Mouse (Mus musculus) thymus, postnatal 10 days (tissue): ENCODE measurements at regions not wholly inside any gene's neighbourhood (a gene's known extent, or its start where the extent isn't known, plus 50 kb on each side); places are given as distances from the start of the nearest gene placed in this dataset.

Source experiments
- DNase-seq, 2 experiments: peaks; one replicate each; pipeline ENCODE4 v3.0.0; 2021; ENCODE audit warnings: low spot score in 2 of 2

- DNase-seq, result peak; percentile 23 to 43
These were observed 145.4 kb upstream of the Tle3 start for GRCm38 (mm10) chr9:61226596-61227384.

- DNase-seq, result no peak
These were observed 144.5 kb upstream of the Tle3 start for GRCm38 (mm10) chr9:61227492-61228229.

- no peak for DNase-seq
These were observed 143.9 kb upstream of the Tle3 start for GRCm38 (mm10) chr9:61228230-61228631.

GRCm38 (mm10) chr9:61230306-61230705 lies 141.9 kb upstream of the Tle3 start:
- no peak for DNase-seq

- DNase-seq, result no peak
These were observed 139.5 kb upstream of the Tle3 start for GRCm38 (mm10) chr9:61232630-61233029.

GRCm38 (mm10) chr9:61233251-61233650 lies 138.9 kb upstream of the Tle3 start:
- no peak for DNase-seq

GRCm38 (mm10) chr9:61235653-61236610 lies 136.2 kb upstream of the Tle3 start:
- DNase-seq, result peak; percentile 29 to 30

- no peak for DNase-seq
These were observed 133.4 kb upstream of the Tle3 start for GRCm38 (mm10) chr9:61238687-61239250.

- DNase-seq, result no peak
These were observed 132.8 kb upstream of the Tle3 start for GRCm38 (mm10) chr9:61239328-61239727.

- DNase-seq, result no peak
These were observed 130.7 kb upstream of the Tle3 start for GRCm38 (mm10) chr9:61241442-61241841.

- DNase-seq, result no peak
These were observed 129.9 kb upstream of the Tle3 start for GRCm38 (mm10) chr9:61242167-61242860.

GRCm38 (mm10) chr9:61243289-61243688 lies 128.9 kb upstream of the Tle3 start:
- DNase-seq, result no peak

- no peak for DNase-seq
These were observed 122.3 kb upstream of the Tle3 start for GRCm38 (mm10) chr9:61249691-61250425.

GRCm38 (mm10) chr9:61251606-61252005 lies 120.6 kb upstream of the Tle3 start:
- DNase-seq, result peak; percentile 47 to 64

- no peak for DNase-seq
These were observed 118.4 kb upstream of the Tle3 start for GRCm38 (mm10) chr9:61253761-61254160.

- DNase-seq, result no peak
These were observed 114.7 kb upstream of the Tle3 start for GRCm38 (mm10) chr9:61257488-61257887.

GRCm38 (mm10) chr9:61258100-61258499 lies 114.1 kb upstream of the Tle3 start:
- DNase-seq, result no peak

GRCm38 (mm10) chr9:61259421-61260174 lies 112.6 kb upstream of the Tle3 start:
- DNase-seq, result no peak

GRCm38 (mm10) chr9:61261263-61261662 lies 110.9 kb upstream of the Tle3 start:
- DNase-seq, result no peak
